Mouse (Mus musculus) thymus, adult 18-20 months (tissue): ENCODE data around the gene 4930562C15Rik.

Experiments used
- DNase-seq, 2 experiments: peaks; one replicate each; pipeline ENCODE4 v3.0.0; 2022; ENCODE audit warnings: mixed read lengths in 2 of 2

The 4930562C15Rik gene

DNA sequence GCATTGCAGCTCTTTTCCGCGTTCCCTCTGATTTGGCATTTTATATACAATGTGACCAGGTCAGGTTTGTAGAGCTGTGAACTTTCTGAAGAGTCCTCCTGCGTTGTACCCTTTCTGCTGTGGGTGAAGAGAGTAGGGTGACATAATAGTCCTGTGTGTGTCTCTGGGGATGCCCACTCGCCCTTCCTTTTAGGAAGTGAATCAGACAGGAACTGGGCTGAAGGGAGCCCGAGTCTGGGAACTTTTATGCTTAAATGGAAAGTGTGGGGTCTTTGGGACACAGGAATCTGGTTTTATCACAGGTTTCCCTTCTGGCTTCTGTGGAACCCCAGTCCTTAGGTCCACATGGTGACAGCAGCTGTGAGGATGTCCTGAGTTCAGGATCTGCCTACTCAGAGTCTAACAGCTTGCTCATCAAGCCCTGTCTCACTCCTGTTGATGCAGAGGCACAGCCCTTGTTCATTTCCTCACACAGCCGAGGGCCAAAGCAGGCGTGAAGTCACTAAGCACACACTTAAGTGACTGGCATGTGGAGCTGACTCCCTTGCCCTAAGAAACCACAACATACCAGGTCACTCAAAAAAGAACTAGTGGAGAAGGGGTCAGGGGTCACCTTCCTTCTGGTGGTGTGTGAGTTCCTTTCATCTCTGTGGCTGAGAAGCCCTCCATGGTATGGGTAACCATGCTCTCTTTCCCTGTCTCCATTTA, 59.1 kb downstream of the 4930562C15Rik start:
- no peak for DNase-seq

DNA sequence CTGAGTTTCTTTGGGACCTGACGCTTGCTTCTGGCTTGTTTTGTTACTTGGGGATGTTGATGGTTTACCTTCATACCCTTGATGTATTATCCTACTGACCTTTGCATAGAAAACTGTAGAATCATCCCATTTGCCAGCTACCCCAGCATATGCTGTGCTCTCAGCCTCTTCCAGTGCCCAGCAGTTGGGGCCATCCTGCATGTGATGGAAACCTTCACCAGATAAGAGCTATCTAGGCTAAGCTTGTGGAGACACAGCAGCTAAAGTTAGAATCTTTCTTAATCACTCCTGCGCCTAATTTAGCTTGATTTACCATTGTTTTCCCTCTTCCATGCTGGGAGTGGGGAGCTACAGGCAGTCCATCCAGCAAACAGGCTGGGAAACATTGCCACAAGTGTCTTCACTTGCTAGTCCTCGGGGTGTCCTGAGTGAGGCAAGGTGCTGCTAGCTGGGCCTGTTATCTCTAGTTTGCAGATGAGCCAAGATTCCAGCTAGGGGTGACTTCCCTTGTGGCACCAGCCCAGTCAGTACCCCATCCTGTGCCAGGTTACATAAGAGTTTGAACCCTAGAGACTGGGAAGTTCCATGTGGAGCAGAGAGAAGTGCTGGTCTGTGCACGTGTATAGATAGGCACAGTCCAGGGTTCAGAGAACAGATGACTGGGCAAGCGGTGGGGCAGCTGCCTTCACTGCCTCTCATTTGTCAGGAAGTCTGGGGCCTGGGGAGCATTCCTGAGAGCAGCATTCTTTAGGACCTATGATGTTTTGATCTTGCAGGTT, 61.2 kb downstream of the 4930562C15Rik start:
- DNase-seq: no peak

DNA sequence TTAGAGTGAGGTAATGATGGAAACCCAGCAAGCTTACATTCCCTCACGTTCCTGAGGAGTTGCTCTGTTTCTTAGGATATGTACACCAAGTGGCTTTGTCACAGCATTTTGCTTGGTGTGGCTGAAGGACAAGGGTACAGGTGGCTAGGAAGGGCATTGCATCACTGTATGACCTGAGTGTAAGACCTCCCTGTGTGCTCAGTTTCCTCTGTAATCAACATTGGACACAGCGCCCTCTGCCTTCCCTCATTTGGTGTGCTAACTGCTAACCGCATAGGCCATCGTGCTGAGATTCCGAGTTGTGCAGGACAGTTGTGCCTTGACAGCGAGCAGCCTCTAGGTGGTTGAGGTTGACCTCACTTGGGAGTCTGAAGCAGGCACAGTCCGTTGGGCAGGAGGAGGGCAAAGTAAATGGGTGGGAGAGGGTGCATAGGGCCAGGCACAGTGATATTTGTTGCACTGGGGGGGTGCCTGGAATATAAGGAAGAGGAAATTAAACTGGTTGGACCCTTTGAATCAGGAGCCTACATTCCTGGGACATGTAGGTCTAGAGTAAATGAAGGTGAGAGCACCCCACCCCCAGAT, 62.0 kb downstream of the 4930562C15Rik start:
- DNase-seq: no peak

DNA sequence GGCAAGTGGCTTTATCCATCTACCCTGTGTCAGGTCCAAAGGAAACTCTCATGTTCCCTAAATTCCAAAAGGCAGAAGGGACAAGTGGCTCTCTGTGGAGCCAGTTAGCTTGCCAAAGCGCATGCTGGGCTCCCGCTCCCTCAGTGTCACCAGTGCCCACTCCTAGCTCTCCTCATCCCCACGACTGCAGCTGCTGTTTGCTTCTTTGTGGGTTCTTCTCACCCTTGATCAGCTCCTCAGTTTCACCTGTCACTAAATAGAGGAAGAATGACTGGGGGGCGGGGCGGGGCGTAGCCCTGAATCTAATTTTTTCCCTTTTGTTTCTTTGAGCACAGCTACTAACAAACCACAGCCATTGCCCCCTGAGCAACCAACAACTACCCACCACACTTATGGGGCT, 63.7 kb downstream of the 4930562C15Rik start:
- DNase-seq: no peak

DNA sequence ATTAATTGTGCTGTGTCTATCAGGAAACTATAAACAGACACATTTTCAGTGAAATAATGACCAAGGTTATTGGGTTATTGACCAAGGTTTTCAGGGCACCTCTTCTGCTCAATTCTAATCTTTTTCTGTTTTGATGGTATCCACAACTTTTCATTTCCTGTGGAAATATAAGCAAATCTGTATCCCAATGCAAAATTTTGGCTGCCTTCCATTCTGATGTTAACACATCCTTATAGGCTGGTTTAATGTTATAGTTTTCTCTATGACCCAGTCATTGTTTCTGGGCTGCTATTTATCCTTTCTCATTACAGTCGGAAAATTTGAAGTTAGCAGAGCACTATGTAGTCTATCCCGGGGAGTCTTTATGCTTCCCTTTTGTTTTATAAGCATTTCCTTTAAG, 64.5 kb downstream of the 4930562C15Rik start:
- no peak for DNase-seq

DNA sequence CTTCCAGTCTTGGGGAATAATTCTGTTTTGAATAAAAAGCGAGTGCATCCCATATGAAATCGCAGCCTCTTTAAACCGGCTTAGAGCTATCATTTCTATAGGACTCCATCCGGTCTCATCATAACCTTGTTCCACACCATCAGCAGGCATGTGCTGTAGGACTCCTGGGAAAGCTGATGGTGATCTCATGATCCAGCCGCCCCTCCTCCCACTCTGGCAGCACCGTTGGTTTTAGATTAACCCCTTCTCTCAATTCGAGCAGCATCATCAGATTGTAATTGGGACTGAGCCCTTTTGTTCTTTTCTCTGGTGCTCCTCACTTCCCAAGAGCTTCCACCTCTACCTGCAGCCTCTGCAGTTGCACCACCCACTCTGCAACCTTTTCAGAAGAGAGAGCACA, 66.0 kb downstream of the 4930562C15Rik start:
- no peak for DNase-seq

DNA sequence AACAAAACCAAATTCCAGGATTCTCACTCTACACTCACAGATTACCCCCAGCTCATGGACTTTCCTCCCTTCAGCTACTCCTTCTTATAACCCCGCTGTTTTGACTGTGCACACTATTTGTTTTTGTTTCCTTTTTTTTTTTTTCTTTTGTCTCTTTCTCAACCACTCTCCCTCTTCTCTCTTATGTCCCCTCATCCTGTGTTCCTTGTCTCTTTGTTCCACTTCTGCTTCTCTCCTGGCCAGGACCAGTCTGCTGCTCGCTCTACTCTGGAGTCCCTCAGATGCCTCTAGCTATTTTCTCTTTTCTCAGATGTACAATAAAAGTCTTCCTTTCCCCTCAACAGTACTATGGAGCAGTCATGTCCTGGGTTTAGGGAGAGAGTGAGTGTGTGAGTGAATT, 67.2 kb downstream of the 4930562C15Rik start:
- DNase-seq: no peak

DNA sequence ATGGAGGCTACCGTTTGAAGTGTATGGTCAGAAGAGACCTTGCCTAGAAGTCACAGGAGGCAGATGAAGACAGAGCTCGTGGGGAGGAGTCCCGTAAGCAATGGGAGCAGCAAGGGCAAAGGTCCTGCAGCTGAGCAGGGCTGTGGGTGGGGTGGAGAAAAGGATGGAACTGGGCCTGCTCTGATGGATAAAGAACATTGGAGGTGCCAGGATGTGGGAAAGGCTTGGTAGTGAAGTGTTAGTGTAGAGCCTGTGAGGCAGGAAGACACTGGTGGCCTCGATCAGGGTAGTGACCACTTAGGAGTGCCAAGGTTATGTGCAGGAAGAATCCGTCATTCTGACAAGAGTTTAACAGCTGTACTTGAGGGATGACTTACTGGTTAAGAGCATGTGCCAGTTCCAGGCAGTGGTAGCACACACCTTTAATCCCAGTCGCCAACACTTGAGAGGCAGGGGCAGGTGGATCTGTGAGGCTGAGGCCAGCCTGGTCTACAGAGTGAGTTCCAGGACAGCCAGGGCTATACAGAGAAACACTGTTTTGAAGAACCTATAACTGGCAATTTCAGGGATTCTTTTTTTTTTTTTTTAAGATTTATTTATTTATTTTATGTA, 68.4 kb downstream of the 4930562C15Rik start:
- no peak for DNase-seq

DNA sequence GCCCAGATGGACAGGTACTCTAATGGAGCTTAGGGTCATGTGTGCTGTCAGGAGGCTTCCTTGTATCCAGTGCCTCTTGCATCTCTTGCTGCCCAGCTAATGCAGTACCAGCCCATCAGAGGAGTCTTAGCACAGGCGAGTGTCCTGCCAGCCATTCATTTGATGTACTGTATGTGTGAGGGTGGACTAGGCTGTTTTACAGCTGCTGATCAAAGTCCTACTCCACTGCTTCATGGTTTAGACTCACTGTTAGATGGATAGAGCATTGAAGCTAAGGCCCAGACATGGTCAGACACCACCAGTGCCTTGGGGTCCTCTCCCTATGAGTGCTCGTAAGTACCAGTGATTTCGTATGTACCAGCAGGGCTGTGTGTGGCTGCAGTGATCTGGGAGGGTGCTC, 69.7 kb downstream of the 4930562C15Rik start:
- DNase-seq: no peak

DNA sequence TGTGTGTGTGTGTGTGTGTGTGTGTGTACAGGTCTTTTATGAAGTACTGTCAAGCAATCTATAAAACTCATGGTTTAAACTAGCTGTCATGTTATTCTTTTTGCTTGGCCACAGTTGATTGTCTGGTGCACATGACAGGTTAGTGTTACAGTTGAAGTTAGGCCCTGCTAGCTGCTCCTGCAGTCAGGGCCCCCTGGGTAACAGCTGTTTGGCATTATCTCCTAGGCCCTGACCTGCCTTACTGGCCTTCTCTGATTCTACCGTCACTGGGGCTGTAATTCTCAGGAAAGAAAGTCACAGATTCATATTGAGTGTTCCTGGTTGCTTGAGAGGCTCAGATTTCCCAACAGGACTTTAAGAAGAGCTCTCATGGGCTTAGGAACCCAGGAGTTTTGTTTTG, 70.4 kb downstream of the 4930562C15Rik start:
- DNase-seq: no peak

DNA sequence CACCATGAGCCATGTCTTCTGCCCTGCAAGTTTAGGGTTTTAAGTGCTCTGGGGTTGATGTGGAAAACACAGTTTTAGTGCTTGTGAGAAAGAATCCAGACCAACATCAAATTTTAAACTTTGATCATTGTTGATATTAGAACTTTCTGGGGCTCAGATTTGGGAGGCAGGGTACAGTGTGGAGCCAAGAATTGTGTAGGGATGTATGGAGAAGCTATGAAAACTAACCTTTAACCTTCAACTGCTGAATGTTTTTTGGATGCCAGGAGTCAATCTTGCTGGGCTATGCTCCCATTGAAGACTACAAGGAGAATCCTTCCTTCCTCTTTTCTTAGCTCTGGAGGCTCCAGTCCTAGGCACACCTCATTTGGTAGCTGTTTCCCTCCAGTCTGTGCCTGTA, 71.3 kb downstream of the 4930562C15Rik start:
- no peak for DNase-seq

DNA sequence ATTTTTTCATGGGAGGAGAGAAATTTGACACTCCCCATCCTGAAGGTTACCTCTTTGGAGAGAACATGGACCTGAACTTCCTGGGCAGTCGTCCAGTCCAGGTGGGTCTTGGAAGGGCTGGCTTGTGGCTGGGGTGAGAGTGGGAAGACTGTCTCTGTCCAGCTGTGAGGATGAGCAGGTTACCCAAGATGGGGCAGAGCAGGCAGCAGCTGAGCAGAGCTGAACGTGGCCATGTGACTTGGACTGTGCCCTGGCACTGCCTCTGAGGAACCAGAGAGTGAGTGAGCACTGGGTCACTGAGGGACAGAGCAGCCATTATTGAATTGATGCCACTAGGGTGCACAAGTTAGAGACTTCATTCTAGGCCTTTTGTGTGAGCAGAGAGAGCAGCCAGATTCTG, 72.2 kb downstream of the 4930562C15Rik start:
- no peak for DNase-seq

DNA sequence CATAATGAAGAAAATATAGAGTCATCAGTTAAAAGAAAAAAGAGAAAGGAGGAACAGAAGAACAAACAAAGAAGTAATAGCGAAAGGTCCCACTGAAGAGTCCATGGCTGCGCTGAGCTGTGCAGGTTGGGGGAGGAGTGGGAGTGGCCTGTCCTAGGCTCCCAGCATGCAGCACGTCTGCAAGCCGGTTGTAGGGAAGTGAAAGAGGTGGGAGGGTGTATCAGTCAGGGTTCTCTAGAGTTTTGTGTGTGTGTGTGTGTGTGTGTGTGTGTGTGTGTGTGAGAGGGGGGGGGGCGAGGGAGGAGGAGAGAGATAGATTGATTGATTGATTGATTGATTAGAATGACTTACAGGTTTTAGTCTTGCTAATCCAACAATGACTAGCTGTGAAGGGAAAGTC, 72.8 kb downstream of the 4930562C15Rik start:
- DNase-seq: no peak

DNA sequence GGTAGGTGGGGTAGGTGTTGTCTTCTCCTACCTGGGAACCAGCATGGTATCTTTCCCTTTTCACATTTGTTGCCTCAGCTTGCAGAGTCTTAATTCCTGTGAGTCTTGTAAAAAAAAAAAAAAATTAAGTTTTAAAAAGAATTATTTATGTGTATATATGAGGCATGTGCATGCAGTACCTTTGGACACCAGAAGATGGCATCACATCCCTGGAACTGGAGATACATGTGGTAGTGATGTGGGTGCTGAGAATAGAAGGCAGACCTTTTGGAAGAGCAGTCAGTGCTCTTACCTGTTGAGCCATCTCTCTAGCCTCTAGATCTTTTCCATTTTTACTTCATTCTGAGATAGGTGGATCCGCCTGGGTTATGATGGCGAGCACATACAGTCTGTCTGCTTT, 74.5 kb downstream of the 4930562C15Rik start:
- DNase-seq: no peak

DNA sequence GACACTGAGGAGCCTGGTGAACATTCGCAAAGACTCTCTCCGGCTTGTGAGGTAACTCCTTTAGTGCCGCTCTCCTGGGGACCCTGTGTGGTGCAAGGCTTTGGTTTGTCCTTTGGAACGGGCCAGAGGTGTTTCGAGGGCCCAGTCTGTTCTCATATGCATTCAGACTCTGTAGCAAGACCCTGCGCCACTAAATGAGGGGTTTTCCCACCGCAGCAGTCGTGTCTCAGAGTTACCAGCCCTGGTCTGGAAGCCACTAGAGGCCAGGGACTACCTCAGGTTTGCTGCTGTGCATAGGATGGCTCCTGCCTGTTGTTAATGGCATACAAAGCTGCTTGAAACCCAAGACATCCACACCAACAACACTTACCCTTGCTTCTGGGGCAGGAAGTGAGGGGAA, 75.5 kb downstream of the 4930562C15Rik start:
- no peak for DNase-seq

DNA sequence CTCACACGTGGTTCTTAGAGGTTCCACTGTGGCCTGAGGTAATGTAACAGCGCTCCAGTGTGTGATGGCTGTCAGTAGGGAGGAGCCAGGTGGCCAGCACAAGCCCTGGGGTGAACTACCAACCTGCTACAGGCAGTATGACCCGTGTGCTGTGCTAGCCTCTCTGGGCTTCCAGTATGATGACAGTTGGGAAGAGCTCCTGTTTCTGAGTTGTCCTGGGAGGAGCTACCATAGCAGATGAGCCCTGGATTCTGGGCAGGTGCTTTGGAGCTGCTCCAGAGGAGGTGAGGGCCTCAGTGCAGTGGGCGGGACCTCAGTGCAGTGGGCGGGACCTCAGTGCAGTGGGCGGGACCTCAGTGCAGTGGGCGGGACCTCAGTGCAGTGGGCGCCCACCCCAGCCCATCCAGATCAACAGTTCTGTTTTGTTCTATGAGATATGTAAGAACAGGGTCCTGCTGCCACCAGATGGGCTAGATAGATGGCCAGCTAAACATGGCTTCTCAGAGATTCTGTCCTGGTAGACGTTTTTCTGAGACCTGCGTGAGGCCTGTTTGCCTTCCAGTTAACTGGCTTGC, 76.9 kb downstream of the 4930562C15Rik start:
- no peak for DNase-seq

DNA sequence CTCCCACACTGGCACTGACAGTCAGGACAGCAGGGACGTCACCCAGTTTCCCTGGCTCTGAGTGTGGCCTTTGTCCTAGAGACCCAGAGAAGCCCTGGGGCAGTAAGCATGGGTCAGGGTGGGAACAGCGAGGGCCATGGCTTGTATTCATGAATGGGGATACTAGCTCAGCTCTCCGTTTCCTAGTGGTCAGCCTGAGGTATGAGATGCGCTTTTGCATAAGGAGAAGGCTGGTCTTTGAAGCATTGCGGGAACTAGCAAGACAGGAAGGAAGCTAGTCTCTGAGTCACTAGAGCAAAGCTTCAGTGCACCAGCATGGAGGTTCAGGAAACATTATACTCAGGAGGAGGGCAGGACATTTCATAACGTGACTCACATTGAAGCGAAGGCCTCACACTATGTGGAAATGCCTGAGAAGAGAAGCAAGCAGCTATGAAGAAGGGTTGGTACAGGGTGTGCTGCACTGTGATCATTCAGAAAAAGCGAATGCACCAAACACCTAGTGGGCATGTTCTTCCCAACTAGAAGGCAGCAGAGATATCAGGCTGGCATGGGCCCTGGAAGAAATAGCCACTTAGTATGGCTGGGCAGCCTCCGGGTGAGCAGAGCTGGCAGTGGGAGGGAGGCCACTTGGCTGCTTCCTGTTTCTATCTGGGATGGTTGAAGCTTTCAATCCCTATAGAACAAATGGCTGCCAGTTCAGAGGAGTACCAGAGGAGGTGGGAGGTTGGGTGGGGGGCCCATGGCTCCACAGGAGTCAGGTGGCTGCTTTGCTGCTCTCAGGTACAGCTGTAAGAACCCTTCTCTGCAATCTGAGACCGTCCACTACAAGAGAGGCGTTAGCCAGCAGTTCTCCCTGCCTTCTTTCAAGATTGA, 77.9 kb downstream of the 4930562C15Rik start:
- no peak for DNase-seq

DNA sequence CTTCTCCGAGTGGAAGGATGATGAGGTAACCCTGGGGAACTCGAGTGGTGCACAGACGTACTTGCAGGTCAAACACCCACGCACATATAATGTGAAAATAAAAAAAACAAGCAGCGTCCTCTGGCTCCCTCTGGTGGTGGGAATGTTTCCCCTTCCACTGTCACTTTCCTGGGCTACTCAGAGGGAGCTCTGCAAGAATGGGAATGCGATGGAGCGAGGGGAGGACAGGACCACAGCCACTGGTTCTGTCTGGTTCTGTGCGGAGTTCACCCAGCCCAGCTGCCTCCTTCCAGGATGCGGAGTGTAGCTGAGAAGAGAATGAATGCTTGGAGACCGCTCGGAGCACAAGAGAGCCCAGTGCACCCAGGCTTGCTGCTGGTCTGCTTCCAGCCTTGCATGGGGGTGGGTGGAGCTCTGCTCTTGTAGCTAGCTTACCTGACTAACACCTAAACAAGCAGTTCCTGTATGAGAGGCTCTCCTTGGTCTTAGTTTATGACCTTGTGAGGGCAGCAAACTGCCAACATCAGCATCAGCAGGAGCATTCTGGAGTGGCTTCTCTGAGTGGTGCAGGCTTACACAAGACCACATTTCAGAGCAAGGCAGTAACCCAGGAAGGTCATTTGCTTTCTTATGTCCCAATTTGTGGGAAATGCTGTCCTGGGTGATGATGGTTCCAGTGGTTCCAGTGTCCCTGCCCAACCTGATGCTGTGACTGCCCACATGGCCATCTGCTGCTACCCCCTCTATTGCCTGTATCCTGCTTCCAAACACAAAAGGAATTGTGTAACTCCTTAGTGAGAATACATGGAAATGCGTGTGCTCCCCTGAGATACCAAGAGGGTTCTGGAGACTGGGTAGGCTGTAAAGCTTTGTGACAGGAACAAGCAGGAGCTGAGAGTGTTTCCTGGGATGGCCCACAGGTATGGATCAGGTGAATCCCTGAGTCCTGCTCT, 78.8 kb downstream of the 4930562C15Rik start:
- DNase-seq: peak; percentile 44 to 70

DNA sequence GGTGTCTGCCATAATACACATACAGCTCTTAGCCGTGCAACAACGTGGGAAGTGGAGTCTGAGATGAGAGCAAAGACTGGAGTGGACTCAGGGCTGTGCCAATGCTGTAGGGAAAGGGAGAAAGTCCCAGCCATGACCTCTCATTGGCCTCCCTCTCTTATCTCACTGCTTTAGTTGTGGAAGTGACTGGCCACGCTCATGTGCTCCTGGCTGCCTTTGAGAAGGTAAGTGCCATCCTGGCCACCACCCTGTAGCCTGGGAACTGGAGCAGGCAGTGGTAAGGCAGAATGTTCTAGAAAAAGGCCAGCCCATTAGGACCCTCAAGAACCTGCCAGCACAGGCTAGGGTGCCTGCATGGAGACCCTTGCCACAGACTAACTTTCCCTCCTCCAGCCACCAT, 80.7 kb downstream of the 4930562C15Rik start:
- DNase-seq: no peak

DNA sequence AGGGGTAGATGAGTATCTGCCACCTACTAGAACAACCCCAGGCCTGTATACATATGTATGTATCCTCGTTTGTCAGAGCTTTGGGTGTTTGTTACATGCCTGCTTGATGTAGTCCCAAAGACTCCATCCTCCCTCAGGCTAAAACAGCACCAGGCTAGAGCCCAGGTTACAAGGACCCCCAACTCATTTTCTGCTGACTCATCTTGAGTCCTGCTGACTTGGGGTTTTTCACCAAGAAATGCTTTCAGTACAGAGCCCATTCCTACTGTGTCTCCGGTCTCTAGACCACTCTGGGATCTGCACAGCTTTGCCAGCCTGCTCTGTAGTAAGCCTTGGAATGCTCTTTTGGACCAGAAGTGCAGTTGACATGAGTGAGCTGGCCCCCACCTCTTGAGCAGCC, 81.4 kb downstream of the 4930562C15Rik start:
- DNase-seq: no peak
